Mouse (Mus musculus) gonadal fat pad, adult 2 months (tissue): ENCODE data around the gene Negr1. TPM values are rescaled to one million over a fixed set of nuclear protein-coding genes. Genes with fewer than 3 reads are reported as not detected.

Experiments used
- DNase-seq: peaks from one replicate; pipeline ENCODE4 v3.0.0-alpha.2; 2012; ENCODE audit warnings: low read depth
- polyA plus RNA-seq: library from polyadenylated mRNA; depleted of rRNA; stranded (reverse); fragments of >200 nt; gene quantifications from 2 replicates; pipeline ENCODE4 v1.2.3, GENCODE M21; 2012

Negr1 gene
- polyA plus RNA-seq, 1 experiment, result 3.0 TPM

GRCm38 (mm10) chr3:156903925-156904576 is 342.5 kb downstream of the Negr1 start:
- DNase-seq, result no peak

GRCm38 (mm10) chr3:156912816-156913215 is 351.2 kb downstream of the Negr1 start:
- DNase-seq, result no peak

GRCm38 (mm10) chr3:156921369-156921768 is 359.8 kb downstream of the Negr1 start:
- DNase-seq, result no peak

DNA sequence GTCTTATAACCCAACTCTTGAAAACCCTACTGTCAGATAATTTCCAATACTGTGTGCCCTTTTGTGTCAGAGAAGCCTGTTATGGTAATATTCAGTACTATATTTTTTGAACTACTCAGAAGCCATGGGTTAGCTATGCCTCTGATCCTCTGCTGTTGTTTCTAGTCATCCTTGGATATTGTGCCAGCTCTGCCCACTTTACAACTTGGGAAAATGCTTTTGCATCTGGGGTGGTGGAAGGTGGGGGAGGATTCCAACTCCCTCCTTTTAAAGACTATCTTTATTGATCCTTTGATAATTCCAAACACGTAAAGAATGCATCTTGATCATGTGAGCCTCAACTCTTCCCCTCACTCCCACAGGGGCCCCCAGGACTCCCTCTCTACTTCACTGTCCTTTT is 361.6 kb downstream of the Negr1 start:
- no peak for DNase-seq

GRCm38 (mm10) chr3:156925102-156925501 is 363.5 kb downstream of the Negr1 start:
- no peak for DNase-seq

GRCm38 (mm10) chr3:156928396-156929061 is 366.9 kb downstream of the Negr1 start:
- no peak for DNase-seq

DNA sequence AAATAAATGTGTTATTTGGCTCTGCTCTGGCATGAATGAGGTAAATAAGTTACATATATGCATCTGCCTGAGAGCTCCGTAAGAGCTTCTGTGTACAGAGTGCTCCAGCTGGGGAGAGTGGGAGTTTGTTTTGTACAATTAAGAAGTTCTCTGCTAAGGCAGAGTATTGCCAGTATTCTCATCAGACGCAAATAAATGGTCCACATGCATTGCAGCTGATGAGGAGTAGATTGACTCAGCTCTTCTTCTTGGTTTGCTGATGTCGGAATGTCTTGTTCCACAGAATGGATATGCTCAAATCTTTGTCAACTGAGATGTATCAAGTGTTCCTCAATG is 367.4 kb downstream of the Negr1 start:
- no peak for DNase-seq

DNA sequence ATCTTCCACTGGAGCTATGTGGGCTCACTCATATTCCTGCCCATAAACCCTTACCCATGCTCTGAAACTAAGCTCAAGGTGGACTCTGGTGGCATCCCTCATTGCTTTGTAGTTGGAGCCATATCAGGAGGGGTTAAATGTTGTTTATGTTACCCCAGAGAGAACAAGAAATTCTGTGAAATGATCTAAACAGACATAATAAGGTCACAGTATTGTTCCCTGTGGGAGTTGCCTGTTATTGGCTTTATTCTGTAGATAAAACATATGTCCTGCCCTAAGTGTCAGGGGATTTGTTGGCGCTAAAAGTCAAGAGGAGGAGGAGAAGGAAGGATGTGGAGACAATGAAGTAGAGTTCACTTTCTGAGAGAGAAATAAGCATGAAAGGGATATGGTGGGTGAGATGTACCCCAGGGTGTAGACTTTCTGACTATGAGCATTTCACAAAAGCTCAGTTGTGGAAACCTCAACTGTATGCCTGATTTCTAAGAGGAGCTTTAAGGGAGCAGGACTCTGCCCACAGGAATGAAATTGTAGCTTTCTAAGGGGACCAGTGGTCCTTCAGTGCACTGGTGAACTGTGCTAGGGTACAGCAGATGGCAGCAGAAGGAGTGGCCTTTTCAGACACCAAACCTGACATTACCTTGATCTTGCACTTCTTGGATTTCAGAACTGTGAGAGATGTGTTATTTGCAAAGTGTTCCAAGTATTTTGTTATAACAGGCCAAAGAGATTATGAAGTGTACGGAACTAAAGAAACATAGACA is 368.3 kb downstream of the Negr1 start:
- no peak for DNase-seq

GRCm38 (mm10) chr3:156931011-156931410 is 369.4 kb downstream of the Negr1 start:
- DNase-seq, result no peak

- no peak for DNase-seq
Measured at GRCm38 (mm10) chr3:156931540-156931939, 369.9 kb downstream of the Negr1 start.

- DNase-seq, result no peak
Measured at GRCm38 (mm10) chr3:156934778-156935290, 373.2 kb downstream of the Negr1 start.

DNA sequence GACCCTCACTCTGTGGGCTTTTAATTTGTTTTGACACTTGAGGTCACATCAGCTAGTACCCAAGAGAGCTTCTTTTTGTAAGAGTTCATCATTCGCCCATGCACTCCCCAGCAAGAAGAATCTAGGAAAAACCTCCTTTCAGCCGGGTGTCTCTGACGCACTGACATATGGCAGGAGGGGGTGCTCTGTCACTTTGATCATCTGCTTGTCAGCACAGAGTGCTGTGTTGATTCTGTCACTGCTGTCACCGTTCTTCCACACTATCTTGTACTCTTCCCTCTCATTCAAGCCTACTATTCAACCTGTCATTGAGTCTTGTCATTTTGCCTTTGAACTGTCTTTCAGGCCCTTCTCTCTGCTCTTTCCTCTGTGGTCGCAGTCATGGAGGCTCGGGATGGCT is 385.8 kb downstream of the Negr1 start:
- no peak for DNase-seq

DNA sequence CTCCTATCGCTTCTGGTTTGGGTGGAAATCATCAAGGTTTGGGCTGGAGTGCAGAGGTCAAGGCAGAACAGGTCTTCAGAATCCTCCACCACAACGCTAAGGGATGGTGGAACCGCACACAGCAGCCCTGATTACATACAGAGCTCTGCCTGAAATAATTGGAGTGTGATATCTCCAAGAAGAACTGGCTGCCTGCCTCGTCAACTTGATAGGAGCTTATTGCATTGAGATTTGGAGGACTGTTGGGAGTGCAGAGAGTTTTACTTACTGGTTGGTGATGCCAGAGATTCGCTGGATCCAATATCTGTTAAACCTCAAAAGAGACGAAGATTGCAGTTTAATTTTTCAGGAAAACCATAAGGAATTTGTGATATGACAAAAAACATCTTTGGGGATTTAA is 391.4 kb downstream of the Negr1 start:
- DNase-seq, result no peak

DNA sequence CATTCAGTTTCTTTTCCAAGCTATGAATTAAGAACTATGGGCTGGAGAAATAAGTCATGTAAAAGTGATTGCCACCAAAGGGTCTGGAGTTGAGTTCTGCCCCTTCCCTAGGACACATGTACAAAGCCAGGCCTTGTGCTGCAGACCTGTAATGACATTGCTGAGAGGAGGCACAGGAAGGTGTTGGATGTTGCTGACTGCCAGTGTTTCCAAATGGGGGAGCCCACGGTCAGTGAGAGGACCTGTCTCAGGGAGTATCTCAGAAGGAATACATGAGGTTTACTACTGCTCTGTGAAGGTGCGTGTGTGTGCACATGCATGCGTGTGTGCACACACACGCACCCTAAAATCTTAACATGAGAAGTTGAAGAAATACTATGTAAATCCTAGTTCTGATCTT is 393.5 kb downstream of the Negr1 start:
- no peak for DNase-seq

GRCm38 (mm10) chr3:156958640-156959039 is 397.0 kb downstream of the Negr1 start:
- no peak for DNase-seq

DNA sequence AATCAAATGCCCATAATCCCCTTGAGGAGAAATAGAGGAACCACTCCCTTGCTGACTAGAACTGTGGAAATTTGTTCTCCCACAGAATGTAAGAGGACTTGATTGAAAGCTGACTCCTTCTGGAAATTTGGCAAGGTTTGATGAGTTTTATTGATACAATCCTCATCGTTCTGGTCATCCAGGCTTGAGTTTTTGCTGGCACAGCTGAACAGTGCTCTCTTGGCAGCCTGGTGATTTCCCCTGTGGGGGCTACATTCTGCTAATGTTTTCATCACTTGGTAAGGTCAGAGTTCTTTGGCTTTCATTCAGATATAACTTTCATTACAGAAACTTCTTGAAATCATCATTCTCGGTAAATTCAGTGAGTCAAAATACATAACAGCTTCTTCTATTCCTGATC is 407.2 kb downstream of the Negr1 start:
- no peak for DNase-seq

DNA sequence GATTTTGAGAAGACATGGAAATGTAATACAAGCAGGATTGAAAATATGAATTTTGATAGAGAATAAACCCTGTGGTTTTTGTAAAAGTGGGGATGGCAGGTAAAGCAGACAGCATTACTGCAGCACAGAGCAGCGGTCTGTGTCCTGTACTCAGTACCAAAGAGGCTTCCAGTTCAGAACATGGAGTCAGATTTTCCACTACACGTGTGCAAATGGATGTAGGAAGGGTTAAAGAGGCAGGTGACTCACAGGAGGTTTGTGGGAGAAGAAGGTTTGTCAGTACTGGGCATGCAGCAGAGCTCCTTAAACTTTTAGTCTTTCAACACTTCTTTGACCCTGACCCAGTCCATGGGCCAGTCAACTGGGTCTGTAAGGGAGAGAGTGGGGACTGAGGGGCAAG is 409.5 kb downstream of the Negr1 start:
- DNase-seq, result no peak

- no peak for DNase-seq
Measured at GRCm38 (mm10) chr3:156976816-156977215, 415.2 kb downstream of the Negr1 start.

DNA sequence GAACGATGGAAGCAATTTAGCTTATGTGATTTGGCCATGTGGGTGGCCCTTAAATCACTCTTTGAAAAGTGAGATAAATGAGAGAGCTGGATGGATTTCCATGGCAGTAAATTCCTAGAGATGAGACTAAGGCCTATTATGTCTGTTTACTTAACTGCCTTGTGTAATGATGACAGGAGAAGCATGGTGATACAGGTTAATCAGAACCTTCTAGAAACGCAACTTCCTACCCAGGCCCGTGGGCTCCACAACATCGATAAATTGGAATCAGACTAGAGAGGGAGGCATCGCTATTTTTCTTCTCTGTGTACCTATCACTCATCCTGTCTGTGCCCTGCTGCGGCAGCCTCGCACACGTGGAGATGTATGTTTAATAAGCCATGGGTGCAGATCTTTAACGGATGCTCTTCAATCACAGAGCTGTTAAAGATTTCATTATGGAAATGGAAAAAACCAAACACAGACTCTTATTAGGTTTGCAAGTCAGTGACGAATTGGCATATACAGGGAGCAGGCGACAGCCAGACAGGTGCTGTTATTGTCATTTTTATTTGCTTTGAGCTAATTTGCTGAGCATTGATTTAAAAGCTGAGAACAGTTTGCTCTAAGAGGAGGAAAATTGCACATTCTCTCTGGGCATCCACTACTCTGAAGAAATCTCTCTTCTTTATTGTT is 418.6 kb downstream of the Negr1 start:
- DNase-seq, result no peak

DNA sequence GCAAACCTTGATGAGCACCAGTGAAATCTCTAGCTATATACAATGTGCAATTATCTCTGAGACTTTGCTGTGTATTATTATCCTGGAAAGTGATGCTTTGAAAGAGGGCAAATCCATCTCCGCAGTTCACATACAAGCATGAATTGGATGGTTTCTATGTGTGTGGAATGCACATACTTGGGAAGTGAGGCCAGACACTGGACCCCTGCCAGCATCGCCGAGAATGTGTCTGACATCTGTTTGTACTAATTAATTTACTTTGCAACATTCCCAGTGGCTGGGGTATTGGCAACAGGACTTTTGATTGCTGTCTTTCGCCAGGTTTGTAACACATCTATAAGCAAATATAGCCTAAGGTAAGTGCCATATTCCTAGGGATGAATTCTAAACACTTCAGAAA is 420.5 kb downstream of the Negr1 start:
- DNase-seq, result no peak

- no peak for DNase-seq
Measured at GRCm38 (mm10) chr3:156987113-156987512, 425.5 kb downstream of the Negr1 start.

DNA sequence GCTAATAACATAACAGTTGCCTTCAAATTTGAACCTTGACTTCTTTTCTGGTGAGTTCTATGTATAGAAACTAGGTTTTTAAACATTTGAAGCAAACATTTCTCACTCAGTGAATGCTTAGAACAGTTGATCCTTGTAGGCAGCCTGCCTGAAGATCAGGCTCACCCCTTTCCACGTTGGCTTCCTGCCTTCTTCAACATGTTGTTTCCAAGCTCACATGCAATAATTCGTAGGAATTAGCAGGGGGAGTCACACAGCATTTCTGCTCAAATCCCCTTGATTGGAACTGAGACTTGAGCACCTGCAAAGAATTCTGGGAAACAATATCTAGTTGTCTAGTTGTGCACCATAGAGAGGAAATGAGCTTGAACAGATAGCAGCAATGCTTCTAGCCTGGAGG is 430.6 kb downstream of the Negr1 start:
- DNase-seq, result no peak
